Mouse (Mus musculus) kidney, adult 9 months (tissue): Measurements from ENCODE around the gene Fam71f1.
"Not testable (repeated sequence)": the region's sequence is repeated elsewhere in the genome, so short reads cannot be mapped to it uniquely, and the experiment has no call there.

ENCODE experiments used
- DNase-seq: peaks from one replicate; pipeline ENCODE4 v3.0.0; 2022

Fam71f1 gene

GRCm38 (mm10) chr6:29329514-29329913 lies 10.6 kb downstream of the Fam71f1 start:
- DNase-seq = no peak

GRCm38 (mm10) chr6:29346512-29346911 lies 27.6 kb downstream of the Fam71f1 start:
- DNase-seq = not testable (repeated sequence)

- DNase-seq = peak; percentile 13
These were observed 28.2 kb downstream of the Fam71f1 start for GRCm38 (mm10) chr6:29347189-29347588.

- DNase-seq = peak; percentile 100
These were observed 28.9 kb downstream of the Fam71f1 start, which contains the start of gene Calu for GRCm38 (mm10) chr6:29347665-29348370. Gene Calu (plus strand): TSS chr6:29348069.

- DNase-seq = no peak
These were observed 29.4 kb downstream of the Fam71f1 start for GRCm38 (mm10) chr6:29348371-29348724.

- no peak for DNase-seq
These were observed 32.7 kb downstream of the Fam71f1 start for GRCm38 (mm10) chr6:29351613-29352012.

GRCm38 (mm10) chr6:29352816-29353215 lies 33.9 kb downstream of the Fam71f1 start:
- DNase-seq = no peak

- no peak for DNase-seq
These were observed 40.4 kb downstream of the Fam71f1 start for GRCm38 (mm10) chr6:29359386-29359785.

- DNase-seq = no peak
These were observed 41.3 kb downstream of the Fam71f1 start for GRCm38 (mm10) chr6:29360211-29360610.

- peak; percentile 13 for DNase-seq
These were observed 43.5 kb downstream of the Fam71f1 start for GRCm38 (mm10) chr6:29362246-29363128.

GRCm38 (mm10) chr6:29363129-29363515 lies 44.2 kb downstream of the Fam71f1 start:
- no peak for DNase-seq

GRCm38 (mm10) chr6:29365277-29365676 lies 46.3 kb downstream of the Fam71f1 start:
- DNase-seq = no peak

- DNase-seq = no peak
These were observed 58.4 kb downstream of the Fam71f1 start for GRCm38 (mm10) chr6:29377386-29377785.

- no peak for DNase-seq
These were observed 59.7 kb downstream of the Fam71f1 start for GRCm38 (mm10) chr6:29378678-29379077.

- no peak for DNase-seq
These were observed 61.0 kb downstream of the Fam71f1 start for GRCm38 (mm10) chr6:29379954-29380353.

GRCm38 (mm10) chr6:29382442-29382841 lies 63.5 kb downstream of the Fam71f1 start:
- DNase-seq = no peak
